25 mouse cellular contexts compared by ENCODE assay signal in genomic region chr11:64652811-64653210, GRCm38 (mm10).
DNase-seq lines count a peak whose midpoint lies in the region; TF ChIP-seq lines count a peak whose summit lies in the region.
"Had no signal": no experiment of that assay in that cellular context is flagged by ENCODE, and none has a peak within 500 bp of the region (broad histone marks: within the 10 kb centered on the region; RNA-seq: fewer than 3 reads in every experiment).

No protein-coding gene starts in this region.

- H3K4me1 ChIP-seq in spleen, adult 2 months (ENCODE audit: control insufficient read depth, insufficient read depth, insufficient read length) = no peaks in the 10 kb centered on the region
- H3K4me1 ChIP-seq: forebrain, embryonic 12.5 days had no signal

- TF ChIP-seq POLR2A in spleen, adult 2 months (IDR thresholded peaks at IDR 0.05; ENCODE audit: low read depth, low read length) = no peak

- H3K27me3 ChIP-seq in spleen, adult 2 months (ENCODE audit: control insufficient read depth, insufficient read depth, low read length) = no peaks in the 10 kb centered on the region
- H3K27me3 ChIP-seq: forebrain, embryonic 12.5 days; forebrain, embryonic 15.5 days; heart, embryonic 13.5 days had no signal

- H3K27ac ChIP-seq in spleen, adult 2 months (ENCODE audit: insufficient read depth, low read length) = peak overlapping the region; percentile 26; the same call in 1 of the 2 replicates
- H3K27ac ChIP-seq: embryonic facial prominence, embryonic 13.5 days; forebrain, embryonic 12.5 days; forebrain, embryonic 15.5 days; heart, embryonic 13.5 days; hindbrain, embryonic 14.5 days; hindbrain, postnatal 0 days had no signal

- H3K36me3 ChIP-seq in spleen, adult 2 months (ENCODE audit: control insufficient read depth, insufficient read depth, low read length) = no peaks in the 10 kb centered on the region
- H3K36me3 ChIP-seq: embryonic facial prominence, embryonic 10.5 days; embryonic facial prominence, embryonic 13.5 days; forebrain, embryonic 12.5 days; forebrain, embryonic 15.5 days; heart, embryonic 13.5 days had no signal

- peak; percentile 32 for DNase-seq in gastrocnemius, postnatal 25 days
- no peak for DNase-seq in gastrocnemius, postnatal 10 days
- peak; percentile 37 for DNase-seq in heart, adult 8-10 months (ENCODE audit: low spot score)
- no peak for DNase-seq in heart, postnatal 4 days
- no peak for DNase-seq in spleen, adult 2 months (ENCODE audit: low read depth in 1 of 2, low spot score in 2 of 2)
- no peak for DNase-seq in spleen, postnatal 10 days (ENCODE audit: low spot score in 2 of 2)
- no peak for DNase-seq in adrenal gland, adult (ENCODE audit: inconsistent age in 2 of 2, low spot score in 1 of 2)
- DNase-seq: adrenal gland, adult 8-10 months; adrenal gland, postnatal 25 days; cerebellum, adult 11-12 months; cerebellum, adult 8-10 months; cerebellum, postnatal 10 days; cerebellum, postnatal 36 days; embryo, embryonic 11 days; heart, postnatal 14 days; kidney, adult 18-20 months; kidney, adult 9 months had no signal

- no peak overlapping the region for H3K4me3 ChIP-seq in spleen, adult 2 months (ENCODE audit: extremely low read depth, insufficient read depth, insufficient read length)
- H3K4me3 ChIP-seq: embryonic facial prominence, embryonic 10.5 days; embryonic facial prominence, embryonic 13.5 days; erythroblast, embryonic 14.5 days; forebrain, embryonic 12.5 days; forebrain, embryonic 15.5 days; heart, embryonic 13.5 days had no signal

- TF ChIP-seq CTCF in spleen, adult 2 months (IDR thresholded peaks at IDR 0.05; ENCODE audit: extremely low read depth, insufficient read depth, insufficient read length, insufficient replicate concordance) = no peak

Comparison
In these comparisons a context has a peak if more than half of its experiments do, and no peak if none do; other contexts are left out.
1. DNase-seq: peak in gastrocnemius, postnatal 25 days (single experiment) and heart, adult 8-10 months (single experiment); none in gastrocnemius, postnatal 10 days (single experiment), heart, postnatal 4 days (single experiment), spleen, adult 2 months (0 of 2), spleen, postnatal 10 days (0 of 2) and adrenal gland, adult (0 of 2).